Mouse (Mus musculus): Measurements from ENCODE around the gene Enpp1. TPM values are rescaled to one million over a fixed set of nuclear protein-coding genes. Genes with fewer than 3 reads are reported as not detected.

The Enpp1 gene
- 1.2 and 2.4 TPM in 2 replicates for polyA plus RNA-seq (2012; rRNA removed)

GRCm38 (mm10) chr10:24711480-24712366 is at the start of gene Enpp1:
Enpp1 (minus strand) TSS chr10:24712159.
- peak; percentile 47 for DNase-seq
- H3K4me1 ChIP-seq (ENCODE audit: control insufficient read depth, insufficient read depth, low read length): 0 out of 2 replicates have a peak, but pooled peaks cover 3% of the 10 kb centered on the region
- peak within 1 kb of the TSS; percentile 82 for H3K4me3 ChIP-seq (replicated peaks; ENCODE audit: extremely low read depth, low read depth, low read length)
- WGBS: 1% methylated on average over 77 of the region's 79 CpGs
- peak; percentile 30; the same call in 1 of the 2 replicates for TF ChIP-seq POLR2A (IDR thresholded peaks at IDR 0.05; ENCODE audit: borderline replicate concordance, extremely low read depth, low read depth, low read length)
- no peak for TF ChIP-seq CTCF (IDR thresholded peaks at IDR 0.05; ENCODE audit: insufficient read depth, low read length)

DNA sequence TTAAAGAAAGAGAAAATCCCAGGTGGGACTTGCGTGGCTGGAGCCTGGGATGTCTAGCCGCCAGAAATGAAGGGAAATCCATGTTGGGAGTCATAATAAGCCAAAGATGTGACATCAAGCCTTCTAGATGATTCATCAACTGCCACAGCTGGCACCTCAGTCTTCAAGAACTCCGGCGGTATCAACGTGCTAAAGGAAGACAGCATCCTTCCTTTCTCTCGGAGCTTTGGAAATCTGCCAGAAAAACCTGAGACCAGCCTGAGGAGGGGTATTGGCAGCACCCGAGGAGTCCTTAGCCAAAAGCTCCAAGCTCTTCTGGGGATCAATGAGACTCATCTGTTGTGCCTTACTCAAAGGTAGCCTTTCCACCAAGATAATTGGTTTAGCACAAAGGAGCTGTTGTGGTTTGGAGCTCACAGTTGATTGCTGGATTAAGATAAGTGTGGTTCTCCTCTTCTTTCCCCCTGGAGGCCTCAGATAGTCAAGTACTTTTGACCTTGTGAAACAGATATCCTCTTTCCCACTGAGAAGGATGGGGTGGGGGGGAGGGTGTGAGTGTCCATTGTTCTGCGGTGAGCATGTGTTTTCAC is 46.5 kb upstream of the Enpp1 start:
- TF ChIP-seq POLR2A (IDR thresholded peaks at IDR 0.05; ENCODE audit: borderline replicate concordance, extremely low read depth, low read depth, low read length) (no peak), CTCF (IDR thresholded peaks at IDR 0.05; ENCODE audit: insufficient read depth, low read length) (no peak)
- no peak for DNase-seq
- 43% methylated on average over 8 of the region's 8 CpGs for WGBS

DNA sequence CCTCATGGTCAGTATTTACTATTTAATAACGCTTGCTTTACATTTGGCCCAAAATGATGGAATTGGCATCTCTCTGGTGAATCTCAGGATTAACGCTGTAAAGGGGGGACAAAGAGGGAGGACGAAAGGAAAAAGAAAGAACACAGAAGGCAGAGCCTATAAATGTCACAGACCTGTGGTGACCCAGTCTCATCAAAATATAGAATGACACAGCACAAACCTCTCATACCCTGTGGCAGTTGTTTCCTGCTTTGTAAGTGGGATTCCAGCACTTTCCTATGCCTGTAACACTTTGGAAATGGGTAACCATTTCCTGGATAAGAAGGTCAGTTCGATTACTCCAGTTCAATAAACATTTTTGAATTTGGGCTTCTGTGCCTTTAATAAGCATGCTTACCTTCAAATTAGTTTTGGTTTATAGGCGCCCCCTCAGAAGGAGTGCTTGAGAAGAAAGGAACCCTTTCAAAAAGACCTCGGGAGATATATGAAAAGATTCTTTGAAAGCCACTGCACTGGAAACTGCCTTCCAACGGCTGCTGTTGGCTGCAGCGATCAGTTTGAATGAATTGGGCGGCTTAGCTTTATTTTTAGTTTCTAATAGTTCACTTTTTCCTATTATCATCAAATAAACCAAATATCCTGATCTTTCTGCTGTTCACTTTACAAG is 43.0 kb upstream of the Enpp1 start:
- H3K4me3 ChIP-seq (replicated peaks; ENCODE audit: extremely low read depth, low read depth, low read length): no peak overlapping the region
- no peak for DNase-seq
- H3K4me1 ChIP-seq (ENCODE audit: control insufficient read depth, insufficient read depth, low read length): no peaks in the 10 kb centered on the region; the same call in 1 of the 2 replicates
- TF ChIP-seq POLR2A (IDR thresholded peaks at IDR 0.05; ENCODE audit: borderline replicate concordance, extremely low read depth, low read depth, low read length) (no peak), CTCF (IDR thresholded peaks at IDR 0.05; ENCODE audit: insufficient read depth, low read length) (no peak)
- WGBS: 64% methylated on average over 9 of the region's 9 CpGs

More for the DNA sequence above, 46.5 kb upstream of the Enpp1 start:
- Histone ChIP-seq H3K4me3 (replicated peaks; ENCODE audit: extremely low read depth, low read depth, low read length) (no peak overlapping the region), H3K4me1 (ENCODE audit: control insufficient read depth, insufficient read depth, low read length) (no peaks in the 10 kb centered on the region; the same call in 1 of the 2 replicates)

- peak overlapping the region; percentile 69 for H3K4me3 ChIP-seq (replicated peaks; ENCODE audit: extremely low read depth, low read depth, low read length)
- TF ChIP-seq CTCF (IDR thresholded peaks at IDR 0.05; ENCODE audit: insufficient read depth, low read length) (no peak), POLR2A (IDR thresholded peaks at IDR 0.05; ENCODE audit: borderline replicate concordance, extremely low read depth, low read depth, low read length) (no peak)
- WGBS: 30% methylated on average over 11 of the region's 11 CpGs
- peak; percentile 21 for DNase-seq
- H3K4me1 ChIP-seq (ENCODE audit: control insufficient read depth, insufficient read depth, low read length): no peaks in the 10 kb centered on the region; the same call in 1 of the 2 replicates
These were observed 42.4 kb upstream of the Enpp1 start for GRCm38 (mm10) chr10:24754251-24754835.

GRCm38 (mm10) chr10:24753536-24754250 is 41.7 kb upstream of the Enpp1 start:
- 50% methylated on average over 16 of the region's 16 CpGs for WGBS
- TF ChIP-seq POLR2A (IDR thresholded peaks at IDR 0.05; ENCODE audit: borderline replicate concordance, extremely low read depth, low read depth, low read length): no peak
- TF ChIP-seq CTCF (IDR thresholded peaks at IDR 0.05; ENCODE audit: insufficient read depth, low read length): no peak
- peak; percentile 5 for DNase-seq
- H3K4me1 ChIP-seq (ENCODE audit: control insufficient read depth, insufficient read depth, low read length): no peaks in the 10 kb centered on the region; the same call in 1 of the 2 replicates
- peak overlapping the region; percentile 69 for H3K4me3 ChIP-seq (replicated peaks; ENCODE audit: extremely low read depth, low read depth, low read length)

DNA sequence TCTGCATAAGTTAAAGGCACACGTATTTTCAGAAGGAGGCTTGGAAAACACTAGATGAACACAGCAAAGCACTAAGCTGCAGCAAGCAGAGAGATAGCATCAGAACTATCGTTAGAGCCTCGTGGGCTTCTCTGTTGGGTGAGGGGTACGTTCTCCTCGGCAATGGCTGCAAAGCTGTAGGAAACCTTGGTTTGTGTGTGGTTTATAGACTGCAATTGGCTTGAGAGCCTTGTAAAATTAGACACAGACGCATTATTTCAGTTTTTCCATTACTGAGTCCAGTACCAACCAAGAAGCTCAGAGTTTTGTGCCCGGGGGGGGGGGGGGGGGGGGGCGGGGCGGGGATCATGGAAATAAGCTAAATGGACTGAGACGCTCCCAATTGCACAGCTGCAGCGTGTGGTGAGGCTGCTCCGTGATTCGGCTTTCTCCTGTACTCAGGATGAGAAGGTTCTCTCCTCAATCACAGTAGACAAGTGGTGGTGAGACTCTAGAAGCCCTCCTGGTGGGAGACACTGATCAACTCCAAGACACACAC is 31.1 kb upstream of the Enpp1 start:
- Histone ChIP-seq H3K4me1 (ENCODE audit: control insufficient read depth, insufficient read depth, low read length) (no peaks in the 10 kb centered on the region), H3K4me3 (replicated peaks; ENCODE audit: extremely low read depth, low read depth, low read length) (no peak overlapping the region)
- TF ChIP-seq CTCF (IDR thresholded peaks at IDR 0.05; ENCODE audit: insufficient read depth, low read length) (no peak), POLR2A (IDR thresholded peaks at IDR 0.05; ENCODE audit: borderline replicate concordance, extremely low read depth, low read depth, low read length) (no peak)
- DNase-seq: no peak
- 75% methylated on average over 13 of the region's 13 CpGs for WGBS

DNA sequence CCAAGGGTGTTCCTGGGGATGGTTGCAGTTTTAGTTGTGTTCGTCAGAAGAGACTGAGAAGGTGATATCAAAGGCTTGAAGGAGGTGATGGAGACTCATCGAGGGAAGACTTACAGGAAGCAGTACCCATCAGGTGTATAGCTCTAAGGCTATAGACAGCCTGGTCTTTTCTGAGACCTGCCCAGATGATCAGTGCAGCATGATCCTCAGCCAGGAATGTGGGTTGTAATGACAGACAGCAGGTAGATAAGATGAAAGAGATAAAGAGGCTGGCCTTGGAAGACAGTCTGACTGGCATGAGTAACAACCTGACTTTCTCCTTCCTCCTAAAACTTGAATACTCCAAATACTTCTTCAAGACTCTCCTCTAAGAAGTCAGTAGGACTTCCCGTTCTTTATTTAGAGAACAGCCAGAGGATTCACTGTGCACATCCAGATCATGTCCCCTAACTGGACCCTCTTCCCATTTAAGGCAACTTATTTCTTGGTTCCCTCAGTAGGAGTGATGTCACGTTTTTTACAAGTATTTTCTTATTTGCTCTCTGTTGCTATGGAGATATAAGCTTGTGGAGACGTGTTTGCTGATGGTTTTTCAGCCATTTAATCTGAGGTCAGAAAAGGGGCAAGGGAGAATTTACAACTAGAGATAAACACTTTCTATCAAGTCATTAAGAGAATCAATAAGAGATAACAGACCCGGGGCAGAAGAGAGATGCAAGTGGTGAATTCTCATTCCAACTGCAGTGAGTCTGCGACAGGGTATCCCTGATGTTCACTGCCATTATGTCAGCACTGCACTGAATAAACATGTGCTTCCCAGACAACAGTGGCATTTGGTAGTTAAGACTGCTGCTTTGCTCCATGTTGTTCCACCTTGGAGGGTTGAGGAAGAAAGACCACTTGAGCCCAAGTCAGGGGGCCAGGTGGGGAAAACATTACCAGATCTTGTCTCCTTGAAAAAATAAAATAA is 29.6 kb upstream of the Enpp1 start:
- DNase-seq: no peak
- Histone ChIP-seq H3K4me1 (ENCODE audit: control insufficient read depth, insufficient read depth, low read length) (no peaks in the 10 kb centered on the region), H3K4me3 (replicated peaks; ENCODE audit: extremely low read depth, low read depth, low read length) (no peak overlapping the region)
- TF ChIP-seq POLR2A (IDR thresholded peaks at IDR 0.05; ENCODE audit: borderline replicate concordance, extremely low read depth, low read depth, low read length) (no peak), CTCF (IDR thresholded peaks at IDR 0.05; ENCODE audit: insufficient read depth, low read length) (no peak)
- 34% methylated on average over 7 of the region's 7 CpGs for WGBS
